Mouse (Mus musculus) kidney, embryonic 15.5 days (tissue): ENCODE measurements around the gene Zpbp2. TPM values are rescaled to one million over a fixed set of nuclear protein-coding genes. Genes with fewer than 3 reads are reported as not detected.

Experiments
- ATAC-seq: fragments of 200-750 bp; cut with Nextera tagmentation; replicated peaks from 2 replicates; pipeline ENCODE4 v1.8.0; 2017; ENCODE audit warnings: moderate TSS enrichment; ENCODE audit not compliant: low FRiP score
- H3K27ac ChIP-seq: fragments of 300-500 bp; sonication (generic); 2 replicates; pipeline ENCODE4 v1.5.1; 2015; ENCODE audit warnings: mild to moderate bottlenecking, inconsistent platforms
- H3K27me3 ChIP-seq: fragments of 300-500 bp; sonication (generic); 2 replicates; pipeline ENCODE4 v1.6.1; 2015; ENCODE audit warnings: inconsistent platforms
- H3K36me3 ChIP-seq: fragments of 300-500 bp; sonication (generic); 2 replicates; pipeline ENCODE4 v1.6.1; 2015; ENCODE audit warnings: inconsistent platforms
- H3K4me1 ChIP-seq: fragments of 300-500 bp; sonication (generic); 2 replicates; pipeline ENCODE4 v1.6.1; 2015; ENCODE audit warnings: inconsistent platforms
- H3K4me2 ChIP-seq: fragments of 300-500 bp; sonication (generic); 2 replicates; pipeline ENCODE4 v1.6.1; 2015; ENCODE audit warnings: moderate library complexity, mild to moderate bottlenecking, inconsistent platforms
- H3K4me3 ChIP-seq: fragments of 300-500 bp; sonication (generic); replicated peaks from 2 replicates; pipeline ENCODE4 v1.5.1; 2015; ENCODE audit warnings: mild to moderate bottlenecking, inconsistent platforms
- H3K9ac ChIP-seq: fragments of 300-500 bp; sonication (generic); 2 replicates; pipeline ENCODE4 v1.6.1; 2015; ENCODE audit warnings: mild to moderate bottlenecking, inconsistent platforms
- H3K9me3 ChIP-seq: fragments of 300-500 bp; sonication (generic); replicated peaks from 2 replicates; pipeline ENCODE4 v1.6.1; 2016; ENCODE audit warnings: inconsistent platforms
- WGBS: fragments of 180-500 bp; shearing (Covaris S2); methylation state at CpG from one replicate; pipeline ENCODE4 v1.1.7; 2015; ENCODE audit warnings: mixed read lengths; 5-methylcytosine and 5-hydroxymethylcytosine counted together
- polyA plus RNA-seq: library from polyadenylated mRNA; unstranded; fragments of >200 nt; fragmentation: Nextera tagmentation; extraction: Ambion mirVana; gene quantifications from 2 replicates; pipeline ENCODE4 v1.2.1, GENCODE M21; 2015

Gene Zpbp2
- polyA plus RNA-seq, 1 experiment from 2014 or later: 0.12 TPM

DNA sequence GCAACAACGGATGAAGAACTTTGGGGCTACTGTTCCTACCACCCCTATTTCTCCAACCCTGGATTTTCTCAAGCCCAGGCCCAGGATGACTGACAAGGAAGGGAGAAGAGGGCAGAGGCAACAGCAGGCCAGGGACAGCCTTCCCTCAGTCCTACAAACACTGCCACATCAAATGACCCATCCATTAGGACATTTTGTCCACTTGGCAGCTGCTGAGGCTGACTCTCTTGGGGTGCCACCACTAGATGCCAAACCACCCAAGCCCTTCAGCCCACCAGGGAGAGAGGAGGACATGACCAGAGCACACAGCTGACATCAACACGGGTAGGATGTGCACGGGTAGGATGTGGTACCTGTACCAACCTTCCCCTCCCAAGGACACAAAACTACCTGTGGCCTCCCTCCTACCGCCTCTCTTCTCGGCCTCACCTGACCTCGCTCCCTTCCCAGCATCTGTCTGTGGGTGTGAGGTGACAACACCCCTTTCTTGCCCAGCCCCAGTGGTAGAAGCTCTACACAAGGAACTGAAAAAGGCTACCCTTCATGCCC, 33.8 kb downstream of the Zpbp2 start:
- no peak for ATAC-seq
- Histone ChIP-seq H3K27me3 (no peaks in the 10 kb centered on the region), H3K4me1 (peaks cover 46% of the 10 kb centered on the region), H3K4me2 (0 out of 2 replicates have a peak overlapping the region, but pooled peaks have one; percentile 80), H3K9me3 (no peaks in the 10 kb centered on the region), H3K4me3 (no peak overlapping the region), H3K9ac (no peak overlapping the region; the same call in 1 of the 2 replicates), H3K27ac (no peak overlapping the region), H3K36me3 (peaks cover 32% of the 10 kb centered on the region)
- 92% methylated on average over 6 of the region's 6 CpGs for WGBS

GRCm38 (mm10) chr11:98586087-98586891, 35.4 kb downstream of the Zpbp2 start:
- Histone ChIP-seq H3K27me3 (peaks cover 4% of the 10 kb centered on the region), H3K27ac (peak overlapping the region; percentile 87), H3K9ac (peak overlapping the region; percentile 87), H3K4me2 (peak overlapping the region; percentile 80), H3K36me3 (peaks cover 23% of the 10 kb centered on the region), H3K4me1 (peaks cover 53% of the 10 kb centered on the region), H3K4me3 (peak overlapping the region; percentile 86), H3K9me3 (no peaks in the 10 kb centered on the region)
- WGBS: 2% methylated on average over 22 of the region's 22 CpGs
- peak; percentile 28 for ATAC-seq

DNA sequence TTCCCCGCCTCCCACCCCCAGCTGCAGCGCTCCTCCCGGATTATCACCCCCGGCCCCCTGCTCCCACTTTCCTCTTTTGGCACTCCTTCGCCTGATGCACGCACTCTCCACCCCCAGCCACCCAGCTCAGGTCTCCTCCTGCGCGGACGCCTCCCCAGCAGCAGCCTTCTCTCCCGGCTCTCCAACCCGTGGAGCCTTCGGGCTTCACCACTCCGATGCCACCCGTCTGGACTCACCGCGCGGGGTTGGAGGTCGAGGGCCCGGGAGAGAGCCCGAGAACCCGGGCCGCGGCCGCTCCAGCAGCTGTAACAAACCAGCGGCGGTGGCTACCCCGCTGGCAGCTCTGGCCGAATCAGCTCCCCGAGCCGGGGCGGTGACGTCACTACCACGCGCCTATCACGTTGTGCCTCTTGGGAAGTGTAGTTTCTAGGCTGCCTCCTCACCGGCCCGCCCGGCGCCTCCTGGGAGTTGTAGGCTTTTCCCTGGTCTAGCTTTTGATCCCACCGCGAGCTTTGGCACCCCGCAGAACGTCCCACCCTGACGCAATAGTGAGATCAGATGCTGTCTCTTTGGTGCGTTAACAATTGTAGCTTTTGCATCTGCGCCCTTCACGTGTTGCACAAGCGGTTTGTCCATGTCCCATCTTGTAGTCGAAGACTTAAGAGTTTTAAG, 36.1 kb downstream of the Zpbp2 start, which contains the start of gene Ormdl3:
Gene Ormdl3, minus strand, starts transcription at position 477 of the 672 bp plus-strand sequence.
- Histone ChIP-seq H3K27ac (peak within 1 kb of the TSS; percentile 87), H3K9me3 (no peaks in the 10 kb centered on the region), H3K9ac (peak within 1 kb of the TSS; percentile 87), H3K4me3 (peak within 1 kb of the TSS; percentile 86), H3K36me3 (peaks cover 16% of the 10 kb centered on the region), H3K4me1 (peaks cover 55% of the 10 kb centered on the region), H3K27me3 (peaks cover 12% of the 10 kb centered on the region), H3K4me2 (peak within 1 kb of the TSS; percentile 80)
- under 1% methylated on average over 49 of the region's 49 CpGs for WGBS
- peak; percentile 95 for ATAC-seq

DNA sequence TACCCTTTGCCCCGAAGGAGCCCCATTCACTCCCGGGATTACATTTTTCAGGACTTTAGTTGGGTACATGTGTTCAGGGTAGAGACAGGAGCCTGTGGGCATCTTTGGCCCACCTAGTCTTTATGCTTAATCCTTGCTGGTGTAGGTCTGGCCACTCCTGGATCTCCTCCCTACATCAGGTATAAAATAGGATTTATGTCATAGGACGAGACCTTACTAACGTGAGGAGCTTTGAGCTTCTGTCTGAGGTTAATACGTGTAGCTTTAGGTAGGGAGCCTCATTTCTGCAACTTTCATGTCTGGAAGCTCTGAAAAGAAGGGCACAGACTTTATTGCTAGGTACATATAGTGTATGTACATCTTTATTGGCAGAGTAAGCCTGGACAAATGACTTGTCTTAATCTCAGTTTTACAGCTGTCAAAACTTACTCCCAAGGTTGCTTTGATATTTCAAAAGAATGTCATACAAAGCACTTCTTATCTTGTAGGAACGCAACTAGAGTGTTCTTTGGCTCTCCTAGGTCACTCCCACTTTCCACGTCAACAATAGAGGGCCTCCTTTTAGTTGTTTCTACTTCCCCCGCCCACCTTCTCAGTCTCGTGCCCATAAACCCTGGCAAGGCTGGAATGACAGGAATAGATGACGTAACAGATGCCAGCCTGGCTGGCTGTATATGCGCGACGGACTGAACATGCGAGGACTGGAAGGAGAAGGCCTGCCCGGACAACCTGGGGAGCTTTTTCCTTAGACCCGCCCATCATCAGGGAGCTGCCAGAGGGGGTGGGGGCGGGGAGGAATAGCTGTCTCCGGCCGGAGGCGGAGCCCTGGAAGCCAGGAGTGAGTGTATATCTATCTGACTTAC, 37.0 kb downstream of the Zpbp2 start:
- peak; percentile 59 for ATAC-seq
- Histone ChIP-seq H3K9ac (peak overlapping the region; percentile 41), H3K36me3 (peaks cover 7% of the 10 kb centered on the region), H3K4me3 (peak overlapping the region; percentile 86), H3K4me1 (peaks cover 55% of the 10 kb centered on the region), H3K9me3 (no peaks in the 10 kb centered on the region), H3K4me2 (peak overlapping the region; percentile 80), H3K27me3 (peaks cover 20% of the 10 kb centered on the region), H3K27ac (peak overlapping the region; percentile 86)
- 6% methylated on average over 20 of the region's 20 CpGs for WGBS

DNA sequence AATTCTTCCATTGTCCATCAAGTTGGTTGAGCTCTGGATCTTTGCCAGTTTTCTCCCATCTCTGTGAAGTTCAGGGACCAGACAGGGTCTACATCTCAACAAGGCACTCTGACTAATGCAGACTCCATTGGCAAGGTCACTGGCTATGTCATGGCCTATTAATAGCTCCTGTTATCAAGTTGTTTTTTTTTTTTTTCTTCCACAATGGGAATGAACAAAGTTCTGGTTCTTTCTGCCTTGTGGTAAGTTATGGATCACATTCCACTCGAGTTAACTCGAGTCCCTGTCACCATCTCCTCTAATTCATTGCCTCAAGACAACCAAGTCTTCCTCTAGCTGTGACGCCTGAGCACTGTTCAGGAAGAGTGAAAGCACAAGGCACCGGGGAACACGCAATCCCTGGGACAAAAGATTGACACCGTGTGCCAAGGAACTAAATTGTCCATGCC, 38.0 kb downstream of the Zpbp2 start:
- no peaks in the 10 kb centered on the region for H3K9me3 ChIP-seq
- no peak overlapping the region for H3K9ac ChIP-seq
- peaks cover 26% of the 10 kb centered on the region for H3K27me3 ChIP-seq
- H3K4me3 ChIP-seq: 0 out of 2 replicates have a peak overlapping the region, but pooled peaks have one; percentile 86
- peaks cover 55% of the 10 kb centered on the region for H3K4me1 ChIP-seq
- H3K4me2 ChIP-seq: peak overlapping the region; percentile 80
- H3K36me3 ChIP-seq: no peaks in the 10 kb centered on the region; the same call in 1 of the 2 replicates
- peak overlapping the region; percentile 86 for H3K27ac ChIP-seq
- no peak for ATAC-seq
- WGBS: 55% methylated on average over 6 of the region's 6 CpGs

DNA sequence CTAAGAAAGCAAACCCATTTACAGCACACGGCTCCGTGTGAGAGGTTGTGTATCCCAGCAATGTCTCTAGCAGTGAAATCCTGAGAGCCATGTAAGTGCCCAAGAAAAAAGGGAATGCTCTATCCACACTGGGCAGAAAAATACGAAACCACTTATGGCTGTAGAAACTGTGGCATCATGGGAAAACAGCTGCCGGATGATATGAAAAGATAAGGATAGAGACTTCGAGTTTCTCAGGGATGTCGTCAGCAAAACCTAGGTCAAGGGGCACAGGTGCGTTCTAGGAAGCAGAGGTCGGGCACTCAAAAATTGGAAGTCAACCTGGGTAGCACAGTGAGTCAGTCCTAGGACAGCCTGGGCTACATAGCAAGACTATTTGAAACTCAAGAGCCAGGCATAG, 38.4 kb downstream of the Zpbp2 start:
- peak overlapping the region; percentile 86; the same call in 1 of the 2 replicates for H3K27ac ChIP-seq

DNA sequence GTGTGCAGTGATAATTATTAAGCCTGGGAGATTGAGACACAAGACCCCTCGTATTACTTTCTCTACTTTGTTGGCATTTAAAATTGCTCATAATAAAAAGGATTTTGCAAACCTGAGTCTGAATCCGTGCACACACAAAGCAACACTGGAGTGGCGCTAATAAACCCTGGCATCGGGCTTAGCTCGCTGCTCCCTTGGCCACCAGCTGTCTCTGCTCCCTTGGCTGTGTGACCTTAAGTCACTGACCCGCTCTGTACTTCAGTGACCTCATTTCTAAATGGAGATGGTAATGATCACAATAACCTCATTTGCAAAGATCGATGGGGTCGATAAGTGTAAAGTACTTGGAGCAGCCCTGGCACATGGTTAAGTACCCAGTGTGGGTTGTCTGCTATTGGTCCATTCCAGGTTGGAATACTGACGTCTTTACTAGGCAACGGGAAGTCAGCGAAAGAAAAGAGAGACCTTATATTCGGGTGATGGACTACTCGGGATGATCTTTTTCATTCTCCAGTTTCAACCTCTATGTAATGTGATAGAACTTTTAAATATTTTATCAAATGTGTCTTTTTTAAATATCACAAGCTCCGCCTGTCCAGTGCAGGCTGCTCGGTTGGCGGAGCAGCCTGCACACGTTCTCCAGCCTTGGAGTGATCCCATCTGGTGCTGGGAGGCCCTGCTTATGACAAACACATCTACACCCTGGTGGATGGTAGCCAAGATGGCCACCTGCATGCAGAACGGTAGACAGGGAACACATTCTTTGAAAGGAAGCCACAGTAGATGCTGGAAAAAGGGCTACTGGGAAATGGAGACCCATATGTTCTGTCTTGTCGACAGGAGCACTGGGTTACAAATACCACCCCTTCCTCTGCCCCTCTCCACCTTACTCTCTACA, 39.9 kb downstream of the Zpbp2 start:
- Histone ChIP-seq H3K4me3 (no peak overlapping the region), H3K27ac (no peak overlapping the region), H3K4me1 (peaks cover 38% of the 10 kb centered on the region), H3K9me3 (no peaks in the 10 kb centered on the region), H3K9ac (no peak overlapping the region), H3K36me3 (no peaks in the 10 kb centered on the region), H3K4me2 (no peak overlapping the region), H3K27me3 (peaks cover 39% of the 10 kb centered on the region)
- ATAC-seq: no peak
- WGBS: 54% methylated on average over 19 of the region's 19 CpGs

More for the DNA sequence above, 38.4 kb downstream of the Zpbp2 start:
- Histone ChIP-seq H3K9me3 (no peaks in the 10 kb centered on the region), H3K27me3 (peaks cover 30% of the 10 kb centered on the region), H3K4me2 (no peak overlapping the region), H3K36me3 (no peaks in the 10 kb centered on the region), H3K4me3 (no peak overlapping the region), H3K4me1 (peaks cover 51% of the 10 kb centered on the region), H3K9ac (no peak overlapping the region)
- no peak for ATAC-seq
- 79% methylated on average over 8 of the region's 8 CpGs for WGBS

GRCm38 (mm10) chr11:98595021-98595420, 44.1 kb downstream of the Zpbp2 start:
- H3K4me3 ChIP-seq: no peak overlapping the region
- 72% methylated on average over 6 of the region's 6 CpGs for WGBS
- peaks cover 67% of the 10 kb centered on the region for H3K27me3 ChIP-seq
- no peaks in the 10 kb centered on the region for H3K9me3 ChIP-seq
- no peak overlapping the region for H3K27ac ChIP-seq
- peaks cover 14% of the 10 kb centered on the region for H3K4me1 ChIP-seq
- no peak overlapping the region for H3K9ac ChIP-seq
- no peak overlapping the region for H3K4me2 ChIP-seq
- no peaks in the 10 kb centered on the region for H3K36me3 ChIP-seq
- no peak for ATAC-seq

DNA sequence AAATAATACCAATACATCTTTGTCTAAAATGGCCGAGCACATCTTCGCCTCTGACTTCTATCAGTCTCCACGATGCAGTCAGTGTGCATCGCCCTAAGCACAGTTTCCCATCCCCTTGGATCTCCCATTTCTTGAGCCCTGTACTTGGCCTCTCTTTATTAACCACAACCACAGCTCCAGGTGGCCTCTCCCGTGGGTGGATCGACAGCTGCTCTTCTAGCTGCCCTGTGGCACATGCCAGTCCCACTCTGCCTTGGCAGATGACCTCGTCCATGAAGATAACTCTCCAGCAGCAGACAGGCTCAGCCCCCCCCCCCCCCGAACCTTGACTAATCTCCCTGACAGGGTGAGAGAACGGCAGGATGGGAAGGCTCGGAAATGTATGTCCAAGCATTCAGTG, 44.6 kb downstream of the Zpbp2 start:
- Histone ChIP-seq H3K36me3 (no peaks in the 10 kb centered on the region), H3K27me3 (peaks cover 71% of the 10 kb centered on the region), H3K4me2 (no peak overlapping the region), H3K9me3 (no peaks in the 10 kb centered on the region), H3K27ac (no peak overlapping the region), H3K4me1 (peaks cover 14% of the 10 kb centered on the region), H3K4me3 (no peak overlapping the region), H3K9ac (no peak overlapping the region)
- 77% methylated on average over 10 of the region's 10 CpGs for WGBS
- no peak for ATAC-seq

DNA sequence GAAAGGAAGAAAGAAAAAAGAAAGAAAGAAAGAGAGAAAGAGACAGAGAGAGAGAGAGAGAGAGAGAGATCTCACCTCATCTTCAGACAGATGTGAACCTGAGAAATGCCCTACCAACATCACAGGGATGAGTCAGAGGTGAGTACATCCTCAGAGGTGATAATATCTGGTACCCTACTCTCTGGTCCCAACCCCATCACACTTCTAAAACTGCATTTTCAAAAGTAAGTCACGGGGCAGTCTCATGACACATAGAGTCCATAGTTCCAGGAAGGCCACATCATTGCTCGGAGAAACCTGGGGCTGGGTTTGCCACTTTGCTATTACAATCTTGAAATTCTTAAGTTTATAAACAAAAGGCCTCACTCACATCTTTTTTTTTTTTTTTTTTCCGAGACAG, 45.1 kb downstream of the Zpbp2 start:
- WGBS: 82% methylated on average over 3 of the region's 3 CpGs

More for the DNA sequence above, 45.1 kb downstream of the Zpbp2 start:
- Histone ChIP-seq H3K9ac (no peak overlapping the region), H3K36me3 (no peaks in the 10 kb centered on the region), H3K4me2 (no peak overlapping the region), H3K27ac (no peak overlapping the region), H3K27me3 (peaks cover 74% of the 10 kb centered on the region), H3K4me1 (peaks cover 11% of the 10 kb centered on the region), H3K4me3 (no peak overlapping the region), H3K9me3 (no peaks in the 10 kb centered on the region)
- no peak for ATAC-seq
